Mouse (Mus musculus) gastrocnemius, postnatal 25 days (tissue): ENCODE results near the gene Aktip. TPM values are rescaled to one million over a fixed set of nuclear protein-coding genes. Genes with fewer than 3 reads are reported as not detected.

Experiments used
- DNase-seq: peaks from one replicate; pipeline ENCODE4 v3.0.0; 2022
- long read RNA-seq, 2 experiments: library from polyadenylated mRNA; stranded (forward); transcript quantifications; one replicate each; pipeline ENCODE4 v2.0.0; 2021
- total RNA-seq, 2 experiments: library from RNA; stranded (reverse); gene quantifications; 1 replicate in 1 of 2; 2 replicates in 1 of 2; pipeline ENCODE4 v1.2.3; 2021

Gene Aktip
- 10 to 100 TPM; 33.2 to 38.1 TPM for total RNA-seq
- long read RNA-seq, experiment 1, transcript Aktip-201 (10 exons, 1,171 nt), result minor isoform, 14 of 71 reads
- long read RNA-seq, experiment 1, transcript Aktip-205 (10 exons, 2,079 nt), result major isoform, 33 of 71 reads
- long read RNA-seq, experiment 1, partial matches to known transcripts, result 2 of 71 reads
- long read RNA-seq, experiment 1, other reads (novel, unspliced or antisense), result 22 of 71 reads
- long read RNA-seq, experiment 2, transcript Aktip-205 (10 exons, 2,079 nt), result major isoform, 52 of 101 reads
- long read RNA-seq, experiment 2, transcript Aktip-201 (10 exons, 1,171 nt), result minor isoform, 21 of 101 reads
- long read RNA-seq, experiment 2, partial matches to known transcripts, result 2 of 101 reads
- long read RNA-seq, experiment 2, other reads (novel, unspliced or antisense), result 23 of 101 reads

DNA sequence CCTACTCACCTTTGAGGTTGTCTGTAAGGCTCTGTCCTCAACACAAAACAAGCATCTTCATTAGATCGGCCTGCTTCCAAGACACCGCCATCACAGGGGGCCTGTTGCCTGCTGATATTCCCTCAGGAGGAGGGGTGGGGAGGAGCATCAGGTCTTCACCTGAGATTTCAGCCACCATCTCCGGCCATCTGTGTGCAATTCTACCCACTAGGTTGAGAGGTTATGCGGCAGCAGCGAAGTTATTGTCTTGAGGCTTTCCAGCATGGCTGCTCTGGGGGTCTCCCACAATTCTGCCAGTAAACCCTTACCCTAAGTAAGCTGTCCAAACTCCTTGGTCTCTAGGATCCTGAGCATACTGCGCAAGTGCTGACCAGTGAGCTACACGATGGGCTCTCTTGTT is at the start of gene Aktip:
Aktip (minus strand) TSS at position 101 of the 400 bp plus-strand sequence.
- no peak for DNase-seq

DNA sequence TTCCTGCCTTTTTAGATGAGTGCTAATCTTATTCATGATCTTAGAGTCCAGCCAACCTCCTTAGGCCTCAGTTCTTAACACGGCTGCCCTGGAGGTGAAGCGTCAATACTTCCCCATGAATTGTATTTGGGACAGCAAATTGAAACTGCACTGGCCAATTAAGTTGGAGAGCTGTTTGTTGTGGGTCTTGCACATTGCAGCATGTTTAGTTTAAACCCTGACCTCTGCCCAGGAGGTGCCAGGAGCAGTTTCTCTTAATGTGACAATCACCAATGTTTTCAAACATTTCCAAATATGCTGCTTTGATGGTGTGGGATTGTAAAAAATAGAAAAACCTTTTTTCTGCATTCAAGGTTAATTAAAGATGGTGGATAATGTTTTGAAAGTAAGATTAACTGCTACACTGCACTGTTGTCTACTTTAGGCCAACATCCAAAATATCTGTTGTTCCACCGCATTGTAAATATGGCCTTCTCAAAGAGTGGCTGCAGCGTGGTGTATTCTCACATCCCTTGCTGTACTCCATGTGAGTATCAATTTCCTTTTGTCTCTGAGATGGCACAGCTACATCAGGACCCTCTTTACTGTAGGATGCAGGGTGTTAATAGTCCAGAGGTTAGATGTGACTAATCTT is 46.2 kb upstream of the Aktip start:
- no peak for DNase-seq

DNA sequence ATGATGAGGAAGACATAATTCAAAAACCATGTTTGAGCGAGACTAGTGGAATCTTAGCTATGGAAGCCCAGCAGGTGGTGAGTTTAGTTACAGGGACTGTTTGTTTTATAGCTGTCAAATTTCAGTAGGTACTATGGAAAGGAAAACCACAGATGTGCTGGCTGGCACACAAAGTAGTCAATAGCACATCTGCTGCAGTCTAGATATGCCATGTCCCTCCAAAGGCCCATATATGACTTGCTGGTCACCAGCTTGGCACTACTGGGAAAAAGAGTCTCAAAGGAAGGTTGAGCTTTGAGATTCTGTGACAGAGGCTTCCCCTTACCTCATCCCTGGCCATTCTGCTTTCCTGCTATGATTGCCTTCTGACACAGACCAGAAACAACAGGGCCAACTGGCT is 42.9 kb upstream of the Aktip start:
- DNase-seq, result no peak

DNA sequence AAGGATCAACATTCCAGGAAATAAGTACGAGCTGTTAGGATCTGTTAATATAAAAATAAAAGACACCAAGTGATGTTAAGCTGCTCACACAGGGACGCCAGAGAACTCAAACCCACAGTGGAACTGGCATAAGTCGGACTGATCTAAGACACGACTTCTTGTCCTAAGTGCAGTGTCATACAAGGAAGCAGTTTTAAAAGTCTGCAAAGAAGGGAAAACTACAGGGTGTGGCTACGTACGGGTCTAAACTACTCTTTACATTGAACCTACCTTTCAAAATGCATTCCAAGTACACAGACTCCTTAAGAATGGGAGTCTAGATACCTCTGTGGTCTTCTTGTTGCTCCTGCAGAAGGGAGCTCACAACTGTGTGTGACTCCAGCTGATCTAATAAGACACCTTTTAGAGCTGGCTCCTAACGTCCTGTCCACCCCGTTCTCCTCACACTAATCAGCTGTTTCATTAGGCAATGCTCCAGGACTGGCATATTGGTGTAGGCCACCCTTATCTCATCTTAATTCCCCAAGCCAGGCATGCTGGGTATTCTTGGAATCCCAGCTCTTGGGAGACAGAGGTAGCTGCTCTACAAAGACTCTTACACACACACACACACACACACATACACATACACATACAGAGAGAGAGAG is 42.2 kb upstream of the Aktip start:
- no peak for DNase-seq

DNA sequence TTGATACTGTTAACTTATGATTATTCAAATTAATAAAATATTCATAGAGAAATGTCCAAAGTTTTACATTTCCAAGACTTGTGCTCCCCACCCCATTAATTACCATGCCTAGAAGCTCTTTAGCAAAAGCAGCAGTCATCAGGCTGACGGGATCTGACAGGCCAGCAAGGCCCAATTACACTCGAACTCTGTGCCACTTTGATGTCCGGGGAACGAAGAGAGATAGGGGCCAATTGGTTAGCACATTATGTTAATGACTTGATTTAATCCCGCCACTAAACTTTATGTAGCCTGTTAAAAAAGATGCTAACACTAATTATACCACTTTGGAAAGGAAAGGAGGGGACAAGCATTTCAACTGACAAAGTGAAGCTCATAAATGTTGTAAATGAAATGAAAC is 41.6 kb upstream of the Aktip start:
- no peak for DNase-seq

DNA sequence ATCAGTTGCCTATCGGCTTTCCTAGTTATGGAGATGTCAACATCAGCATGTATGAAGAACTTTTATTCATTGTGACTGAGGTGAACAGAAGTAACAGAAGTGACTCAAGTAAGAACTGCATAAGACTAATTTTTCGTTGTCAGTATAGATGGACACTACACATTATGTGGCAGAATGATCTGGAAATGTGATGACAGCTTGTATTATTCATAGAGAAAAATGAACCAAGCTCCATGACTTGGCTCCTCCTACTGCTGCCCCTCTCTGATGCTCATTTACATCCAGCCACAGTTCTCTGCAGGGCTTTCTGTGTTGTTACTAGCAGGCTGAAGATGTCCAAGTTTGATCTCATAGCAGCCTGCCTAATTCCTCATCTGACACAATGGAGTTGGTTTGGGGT is 37.4 kb upstream of the Aktip start:
- DNase-seq, result no peak

DNA sequence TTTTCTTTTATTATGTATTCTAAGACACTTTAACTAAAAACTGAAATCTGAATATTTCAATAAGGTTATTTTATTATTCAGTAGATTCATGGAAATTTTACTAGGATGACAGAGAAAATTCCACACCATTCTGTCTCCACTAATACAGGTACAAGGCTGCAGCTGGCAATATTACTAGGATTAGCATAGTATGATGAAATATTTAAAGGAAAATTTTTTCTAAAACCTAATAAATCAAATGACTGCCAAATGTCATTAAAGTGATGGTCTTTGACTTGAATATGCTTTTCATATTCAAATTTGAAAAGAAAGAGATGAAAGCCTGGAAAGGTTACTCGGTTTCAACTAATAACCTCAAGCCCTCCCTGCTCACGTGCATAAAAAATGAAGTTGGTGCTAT is 34.3 kb upstream of the Aktip start:
- DNase-seq, result no peak

DNA sequence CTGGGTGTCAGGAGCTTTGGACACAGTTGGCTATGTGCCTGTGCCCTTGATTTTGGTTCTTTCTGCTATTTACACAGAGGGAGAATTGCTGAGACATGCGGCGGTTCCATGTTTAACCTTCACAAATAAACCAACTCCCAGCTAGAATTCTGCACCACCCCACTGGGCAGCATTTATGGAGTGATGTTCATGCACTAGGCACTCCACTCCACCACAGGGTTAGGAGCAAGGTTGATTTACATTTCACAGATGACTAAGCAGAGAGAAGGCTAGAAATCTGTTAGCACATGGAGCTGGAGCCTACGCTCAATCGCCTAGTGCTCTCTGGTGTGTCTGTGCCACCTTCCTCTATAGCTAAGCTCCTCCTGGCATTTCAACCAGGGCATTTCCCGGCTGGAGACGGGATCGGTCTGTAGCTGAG is 27.7 kb upstream of the Aktip start:
- no peak for DNase-seq

DNA sequence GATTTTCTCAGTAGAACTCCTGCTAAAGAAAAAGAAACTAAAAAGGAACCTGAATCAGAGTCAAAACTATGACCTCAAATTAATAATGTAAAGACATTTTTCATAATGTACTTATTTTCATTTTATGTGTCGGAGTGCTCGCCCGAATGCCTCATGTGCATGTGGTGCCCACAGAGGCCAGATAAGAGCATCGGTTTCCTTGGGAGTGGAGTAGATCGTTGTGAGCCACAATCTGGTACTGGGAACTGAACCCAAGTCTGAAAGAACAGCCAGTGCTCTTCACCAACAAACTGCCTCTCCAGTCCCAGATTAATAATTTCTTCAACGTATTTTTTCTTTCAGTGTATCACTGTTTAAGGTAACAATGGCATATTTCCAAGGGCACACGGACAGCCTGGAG is 24.5 kb upstream of the Aktip start:
- DNase-seq, result no peak

DNA sequence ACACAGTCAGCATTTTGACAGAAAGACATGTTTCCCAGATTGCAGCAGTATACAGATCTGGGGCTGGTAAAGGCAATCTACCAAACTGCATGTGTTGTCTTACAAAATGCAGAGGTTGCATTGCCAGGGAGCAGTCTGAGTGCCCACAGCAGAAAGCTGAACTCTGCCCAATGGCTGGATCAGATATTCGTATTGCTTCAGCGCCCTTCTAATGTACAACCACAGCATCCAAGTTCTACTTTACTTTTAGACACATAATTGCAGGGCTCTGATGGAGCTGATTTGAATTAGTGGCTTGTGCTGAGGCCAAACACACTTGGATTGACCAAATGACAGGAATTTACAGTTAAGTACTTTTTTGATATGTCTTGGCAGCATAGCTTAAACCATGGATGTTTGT is 22.1 kb upstream of the Aktip start:
- DNase-seq, result no peak

DNA sequence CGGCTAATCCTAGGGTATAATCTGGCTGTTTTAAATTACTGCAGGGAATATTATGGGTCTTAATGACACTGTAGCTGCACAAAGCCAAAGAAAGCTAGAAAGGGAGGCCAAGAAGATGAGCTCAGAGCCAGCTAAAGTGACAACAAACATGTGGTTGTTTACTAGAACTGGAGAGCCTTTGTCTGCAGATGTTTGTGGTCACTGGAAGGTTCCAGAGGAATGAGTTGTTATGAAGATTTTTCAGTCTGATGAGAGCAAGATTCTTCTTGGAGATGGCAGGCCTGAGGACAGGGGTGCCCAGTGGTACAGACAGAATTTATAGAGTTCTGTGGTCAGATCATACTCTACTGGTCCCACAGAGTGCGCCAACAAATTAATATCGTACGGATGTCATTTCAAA is 18.5 kb upstream of the Aktip start:
- no peak for DNase-seq

DNA sequence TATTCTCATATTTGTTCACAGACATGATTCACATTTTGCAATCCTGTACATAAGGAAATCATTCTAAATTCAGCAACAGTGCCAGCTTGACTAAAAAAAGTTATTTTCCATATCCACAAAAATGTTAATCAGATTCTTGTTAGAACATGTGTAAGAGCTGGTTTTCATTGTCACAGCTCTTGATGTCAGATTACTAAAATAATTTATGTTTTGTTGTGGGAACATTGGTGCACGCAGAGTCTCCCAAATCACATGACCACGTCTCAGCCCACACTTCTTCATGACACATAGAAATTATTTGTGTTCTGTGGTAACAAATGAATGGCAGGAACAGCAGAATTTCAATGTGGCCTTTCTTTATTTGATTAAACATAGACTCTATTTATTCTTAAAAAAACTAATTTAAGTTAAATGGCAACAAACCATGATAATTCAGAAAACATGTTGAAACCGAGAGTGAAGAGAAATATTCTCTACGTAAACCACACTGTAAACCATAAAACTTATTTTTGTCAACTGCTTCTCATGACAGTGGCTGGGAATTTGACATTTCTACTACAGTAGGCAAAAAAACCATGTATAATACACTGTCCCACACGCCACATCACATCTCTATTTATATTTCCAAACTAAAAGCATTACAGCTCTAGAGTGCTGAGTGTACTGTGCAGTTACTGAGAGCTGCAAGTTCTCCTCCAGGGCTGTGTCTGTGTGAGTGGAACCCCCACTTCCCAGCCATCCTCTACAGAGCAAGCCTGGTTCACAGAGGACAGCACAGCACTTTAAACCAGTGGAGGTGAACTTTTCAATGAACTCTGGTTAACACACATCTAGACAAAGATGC is 17.5 kb upstream of the Aktip start:
- DNase-seq, result no peak

DNA sequence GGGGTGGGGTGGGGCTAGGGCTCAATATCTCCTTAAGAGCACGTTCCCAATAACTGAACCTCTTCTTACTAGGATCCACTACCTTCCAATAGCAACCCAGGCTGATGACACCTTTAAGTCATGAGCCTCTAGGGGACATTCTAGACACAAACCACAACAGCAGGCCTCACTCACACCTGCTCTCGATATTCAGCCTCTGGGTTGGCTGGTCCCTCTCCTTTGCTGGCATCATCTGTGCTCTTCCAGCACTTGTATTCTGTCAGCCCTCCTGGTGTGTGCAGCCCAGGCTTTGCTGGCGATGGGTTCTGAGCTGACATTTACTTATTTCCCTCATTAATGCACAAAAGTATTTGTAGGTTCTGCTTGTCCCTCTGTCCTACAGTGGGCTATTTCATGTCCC is 14.5 kb upstream of the Aktip start:
- DNase-seq, result no peak

DNA sequence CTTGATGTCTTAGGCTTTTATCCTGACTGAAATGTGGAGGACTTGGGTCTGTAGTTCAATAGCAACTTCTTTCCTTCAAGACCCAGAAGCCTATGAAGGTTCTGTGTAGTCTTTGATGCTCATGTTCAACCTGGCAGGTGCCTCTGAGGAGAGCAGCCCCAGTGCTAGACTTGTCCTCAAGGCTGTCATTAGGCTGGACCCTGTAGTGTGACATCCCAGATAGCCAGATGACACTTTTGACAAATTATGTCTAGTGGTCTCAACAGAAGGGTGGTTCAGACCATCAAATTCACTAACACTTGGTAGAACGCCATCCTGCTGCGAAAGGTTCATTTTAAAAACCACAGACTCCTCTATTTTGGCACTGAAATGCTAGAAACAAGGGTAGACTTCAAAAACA is 13.2 kb upstream of the Aktip start:
- no peak for DNase-seq

DNA sequence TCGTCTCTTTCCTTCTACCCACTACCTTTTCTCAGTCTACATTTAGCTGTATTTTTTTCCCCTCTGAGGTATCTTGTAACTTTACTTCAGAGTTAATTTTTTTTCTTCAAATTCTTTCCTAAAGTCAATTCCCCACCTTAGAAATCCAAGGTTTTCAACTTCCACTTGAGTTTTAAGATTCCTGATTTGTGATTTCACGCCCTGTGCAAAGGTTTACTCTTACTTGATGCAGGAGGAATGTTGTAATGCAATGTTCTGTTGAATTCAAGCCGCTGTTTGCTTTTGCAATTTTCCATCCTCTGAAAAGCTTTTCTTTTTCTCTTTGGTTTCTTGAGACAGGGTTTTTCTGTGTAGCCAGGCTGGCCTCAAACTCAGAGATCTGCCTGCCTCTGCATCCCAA is 9.9 kb upstream of the Aktip start:
- DNase-seq, result no peak

DNA sequence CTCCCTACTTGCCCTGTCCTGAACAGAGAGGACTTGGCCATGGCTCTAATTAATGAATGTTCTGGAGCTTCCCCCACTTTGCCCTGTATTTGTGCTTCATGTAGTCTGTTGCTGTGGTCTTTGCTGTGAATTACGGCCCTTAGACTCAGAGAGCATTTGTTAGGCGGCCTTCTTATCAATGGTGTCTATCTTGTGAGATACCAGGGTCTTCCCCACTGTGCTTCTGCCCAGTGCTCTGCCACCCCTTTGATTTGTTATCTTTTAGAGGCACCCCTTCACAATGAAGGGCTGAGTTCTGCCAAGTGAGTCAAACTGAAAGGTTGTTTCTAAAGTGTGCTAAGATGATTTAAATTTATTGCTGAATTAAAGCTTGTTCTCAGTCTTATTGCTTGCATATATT is 7.9 kb upstream of the Aktip start:
- DNase-seq, result no peak

DNA sequence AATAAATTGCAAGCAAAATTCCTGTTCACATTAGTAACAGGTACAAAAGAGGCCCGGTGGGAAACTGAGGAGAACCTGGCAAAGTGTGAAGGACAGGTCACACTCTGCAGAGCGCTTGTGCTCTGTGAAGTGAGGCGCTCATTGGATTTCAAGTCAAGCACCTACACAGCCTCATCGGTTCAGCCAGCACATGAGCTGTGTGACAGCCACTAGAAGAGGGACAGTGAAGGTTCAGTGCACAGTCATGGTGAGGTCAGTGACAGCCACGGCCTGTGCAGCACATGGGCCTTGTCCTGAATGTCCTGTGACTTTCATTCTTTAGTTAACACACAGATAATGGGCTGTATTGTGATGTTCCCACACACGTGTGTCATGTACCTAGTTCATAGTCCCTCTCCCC is 6.1 kb upstream of the Aktip start:
- no peak for DNase-seq

DNA sequence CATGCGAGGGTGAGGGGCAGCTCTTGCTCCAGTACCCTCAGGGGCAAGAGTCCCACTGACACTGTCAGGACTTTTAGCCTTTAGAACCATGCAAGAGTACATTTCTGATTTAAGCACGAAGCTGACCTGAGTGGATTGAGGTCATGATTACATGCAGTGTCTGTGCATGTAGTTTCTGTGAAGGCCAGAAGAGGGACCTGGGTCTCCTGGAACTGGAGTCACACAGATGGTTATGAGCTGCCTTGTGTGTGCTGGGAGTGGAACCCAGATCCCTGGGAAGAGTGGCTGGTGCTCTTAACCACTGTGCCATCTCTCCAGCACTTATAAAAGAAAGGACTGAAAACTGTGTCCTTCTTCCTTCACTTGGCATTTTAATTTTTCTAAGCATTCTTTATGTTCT is 1.4 kb upstream of the Aktip start:
- no peak for DNase-seq

DNA sequence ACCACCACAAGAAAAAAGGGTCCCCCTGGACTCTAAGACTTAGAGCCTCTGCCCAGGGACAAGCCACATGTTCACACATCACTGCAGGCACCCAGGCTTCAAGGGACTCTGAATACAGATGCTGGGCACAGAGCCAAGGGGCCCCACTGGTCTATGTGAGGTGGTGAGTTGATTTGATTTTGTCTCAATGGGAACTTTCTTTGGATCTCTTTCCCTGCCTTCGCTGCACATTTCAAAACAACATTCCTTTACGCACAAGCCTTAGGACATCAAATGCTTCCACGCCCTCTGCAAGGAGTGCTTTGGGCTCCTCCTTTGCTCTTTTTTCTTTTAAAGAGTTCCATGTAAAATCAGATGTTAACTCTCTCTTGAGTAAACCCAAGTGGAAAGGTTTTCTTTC is 1.7 kb downstream of the Aktip start:
- DNase-seq, result no peak

DNA sequence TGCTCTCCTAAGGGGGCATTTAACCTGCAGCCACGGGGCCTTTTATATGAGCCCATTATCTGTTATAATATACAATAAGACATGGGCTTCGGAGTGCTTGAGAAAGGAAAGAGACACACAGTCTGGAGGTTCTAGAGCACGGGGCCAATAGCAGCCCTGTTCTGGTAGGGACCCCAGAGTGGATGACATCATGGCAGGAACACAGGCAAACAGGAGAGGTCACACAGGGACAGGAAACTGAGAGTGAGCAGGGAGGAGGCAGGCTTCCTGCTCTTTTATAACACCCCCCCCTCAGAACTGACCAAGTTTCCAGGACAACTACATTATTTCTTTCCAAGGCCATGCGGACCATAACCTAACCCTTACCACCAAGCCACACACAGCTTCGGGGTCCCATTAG is 2.5 kb downstream of the Aktip start:
- no peak for DNase-seq

DNA sequence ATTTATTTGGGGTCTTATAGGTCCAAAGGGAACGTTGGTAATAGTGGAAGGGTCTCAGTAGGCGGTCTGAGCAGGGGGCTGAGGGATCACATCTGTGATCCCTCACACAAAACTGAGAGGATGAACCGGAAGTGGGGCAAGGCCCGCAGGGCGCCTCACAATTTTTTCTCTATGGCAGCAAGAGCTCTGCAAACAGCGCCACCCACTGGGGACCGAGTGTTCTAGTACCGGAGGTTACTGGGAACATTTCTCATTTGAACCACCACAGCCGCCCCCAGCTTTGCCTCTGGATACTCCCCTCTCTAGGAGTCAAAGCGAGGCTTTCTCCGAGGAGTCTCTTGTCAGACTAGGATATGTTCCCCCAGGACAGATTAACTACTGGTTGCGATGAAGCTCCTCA is 3.1 kb downstream of the Aktip start:
- DNase-seq, result no peak

DNA sequence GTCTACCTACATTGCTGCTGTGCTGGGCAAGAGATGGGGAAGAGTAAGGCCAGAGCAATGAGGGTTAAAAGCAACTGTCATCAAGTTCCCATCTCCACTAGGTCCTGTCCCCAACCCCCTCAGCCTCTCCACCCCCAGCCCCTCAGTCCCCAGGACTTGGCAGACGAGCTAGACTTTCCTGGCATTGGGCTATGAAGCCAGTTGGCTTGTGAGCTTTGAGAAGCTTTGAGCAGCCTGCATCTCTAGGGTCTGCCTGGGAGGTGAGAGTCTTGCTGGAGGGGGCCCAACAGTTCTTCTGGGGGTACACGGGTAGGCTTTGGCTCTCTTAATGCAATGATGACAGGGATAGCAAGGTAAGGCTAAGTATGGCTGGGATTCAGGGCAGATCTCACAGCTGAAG is 5.7 kb downstream of the Aktip start:
- DNase-seq, result no peak

DNA sequence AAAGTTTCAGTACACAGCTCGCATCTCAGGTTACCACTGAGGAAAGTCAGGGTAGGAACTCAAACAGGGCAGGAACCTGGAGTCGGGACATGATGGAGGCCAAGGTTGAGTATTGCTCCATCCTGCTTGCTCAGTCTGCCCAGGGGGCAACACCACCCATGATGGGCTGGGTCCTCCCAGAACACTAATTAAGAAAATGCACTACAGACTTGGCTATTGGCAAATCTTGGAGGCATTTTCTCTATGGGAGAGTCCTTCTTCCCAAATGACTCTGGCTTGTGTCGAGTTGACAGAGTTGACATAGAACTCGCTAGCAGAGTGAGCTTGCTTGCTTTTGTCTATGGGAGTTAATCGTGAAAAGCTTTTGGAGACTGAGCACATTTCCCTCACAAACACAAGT is 6.8 kb downstream of the Aktip start:
- DNase-seq, result no peak
